Comparison of ENCODE assay signal across 21 mouse cellular contexts in genomic region chr5:106321426-106321825, GRCm38 (mm10).
A peak's percentile ranks its signal among the peaks of the same experiment; 100 is the strongest.
DNase-seq lines count a peak whose midpoint lies in the region; ATAC-seq lines count a peak whose summit lies in the region.
"Had no signal": no experiment of that assay in that cellular context is flagged by ENCODE, and none has a peak within 500 bp of the region (broad histone marks: within the 10 kb centered on the region; RNA-seq: fewer than 3 reads in every experiment).

No protein-coding gene starts in this region.

- no peaks in the 10 kb centered on the region for H3K4me1 ChIP-seq in liver, embryonic 12.5 days
- H3K4me1 ChIP-seq: heart, embryonic 15.5 days; limb, embryonic 12.5 days; neural tube, embryonic 12.5 days had no signal

- H3K27ac ChIP-seq in liver, embryonic 12.5 days: no peak overlapping the region
- H3K27ac ChIP-seq: gastrocnemius, adult 2 months; heart, embryonic 15.5 days; hindbrain, embryonic 14.5 days; limb, embryonic 12.5 days; midbrain, embryonic 13.5 days; neural tube, embryonic 12.5 days had no signal

- WGBS in liver, embryonic 12.5 days (ENCODE audit: insufficient replicate concordance): 33% methylated on average over 5 of the region's 5 CpGs

- H3K9me3 ChIP-seq in liver, embryonic 12.5 days (replicated peaks): no peaks in the 10 kb centered on the region
- H3K9me3 ChIP-seq: heart, embryonic 15.5 days; limb, embryonic 12.5 days; midbrain, embryonic 13.5 days; neural tube, embryonic 12.5 days had no signal

- H3K27me3 ChIP-seq in liver, embryonic 12.5 days (replicated peaks): no peaks in the 10 kb centered on the region
- H3K27me3 ChIP-seq: heart, embryonic 15.5 days; limb, embryonic 12.5 days; neural tube, embryonic 12.5 days had no signal

- no peak overlapping the region for H3K4me2 ChIP-seq in liver, embryonic 12.5 days
- H3K4me2 ChIP-seq: heart, embryonic 15.5 days; hindbrain, embryonic 14.5 days; limb, embryonic 12.5 days; midbrain, embryonic 13.5 days; neural tube, embryonic 12.5 days had no signal

- ATAC-seq in liver, embryonic 12.5 days: 0 out of 2 replicates have a peak, but pooled peaks have one; percentile 47
- no peak for ATAC-seq in monocyte, adult 5-6 weeks (replicated peaks; ENCODE audit: insufficient number of reproducible peaks, low FRiP score, low TSS enrichment, poor library complexity, severe bottlenecking)
- ATAC-seq: forebrain, embryonic 14.5 days; midbrain, embryonic 13.5 days had no signal

- DNase-seq in heart, adult 11 months: peak; percentile 46
- no peak for DNase-seq in heart, postnatal 14 days
- no peak for DNase-seq in liver
- DNase-seq in kidney, postnatal 36 days: peak; percentile 63 to 68
- DNase-seq in left cerebral cortex, postnatal 14 days (ENCODE audit: low spot score in 2 of 2): no peak
- DNase-seq: cerebellum, adult 8-10 months; gastrocnemius, adult 2 months; heart, postnatal 4 days; layer of hippocampus, postnatal 36 days; lung, adult 2 months; lung, postnatal 14 days; retina, postnatal 1 day; right cerebral cortex, postnatal 25 days had no signal

- no peaks in the 10 kb centered on the region for H3K36me3 ChIP-seq in liver, embryonic 12.5 days
- H3K36me3 ChIP-seq: heart, embryonic 15.5 days; limb, embryonic 12.5 days; midbrain, embryonic 13.5 days; neural tube, embryonic 12.5 days had no signal

- no peak overlapping the region for H3K9ac ChIP-seq in liver, embryonic 12.5 days
- H3K9ac ChIP-seq: heart, embryonic 15.5 days; hindbrain, embryonic 14.5 days; limb, embryonic 12.5 days; midbrain, embryonic 13.5 days; neural tube, embryonic 12.5 days had no signal

- intact Hi-C loops in heart, postnatal 14 days (cut with DNase I): no loop called here
- intact Hi-C loops in left cerebral cortex, postnatal 14 days (cut with DNase I): no loop called here

- no peak overlapping the region for H3K4me3 ChIP-seq in liver, embryonic 12.5 days
- H3K4me3 ChIP-seq: gastrocnemius, adult 2 months; heart, embryonic 15.5 days; limb, embryonic 12.5 days; midbrain, embryonic 13.5 days; neural tube, embryonic 12.5 days had no signal

Comparison
In these comparisons a context has a peak if more than half of its experiments do, and no peak if none do; other contexts are left out.
1. DNase-seq: peak in heart, adult 11 months (single experiment) and kidney, postnatal 36 days (2 of 2); none in heart, postnatal 14 days (0 of 2), liver (single experiment) and left cerebral cortex, postnatal 14 days (0 of 2).